Mouse (Mus musculus) layer of hippocampus, adult 18-20 months (tissue): Measurements from ENCODE around the gene Slc5a9. TPM values are rescaled to one million over a fixed set of nuclear protein-coding genes. Genes with fewer than 3 reads are reported as not detected.
"Not testable (repeated sequence)": the region's sequence is repeated elsewhere in the genome, so short reads cannot be mapped to it uniquely, and the experiment has no call there.

Source experiments
- DNase-seq, 2 experiments: peaks; one replicate each; pipeline ENCODE4 v3.0.0; 2022; ENCODE audit warnings: low spot score in 2 of 2
- long read RNA-seq: library from polyadenylated mRNA; stranded (forward); transcript quantifications from one replicate; pipeline ENCODE4 v2.0.0, GENCODE M21; 2021
- total RNA-seq, 2 experiments: library from RNA; stranded (reverse); gene quantifications; 2 replicates each; pipeline ENCODE4 v1.2.3; 2021

Slc5a9 gene
- not detected for total RNA-seq
- long read RNA-seq = 0 reads

- DNase-seq = no peak
Measured at GRCm38 (mm10) chr4:111902775-111903174, at the start of gene Slc5a9. TSS of gene Slc5a9 (minus strand) at chr4:111902918.

- no peak for DNase-seq
Measured at GRCm38 (mm10) chr4:111919092-111919491, 16.4 kb upstream of the Slc5a9 start, which contains the start of gene Skint8. TSS of gene Skint8 (plus strand) at chr4:111919392.

- DNase-seq = peak in 1 of 2 experiments; percentile 61
Measured at GRCm38 (mm10) chr4:111907926-111908325, 5.2 kb upstream of the Slc5a9 start.

- DNase-seq = no peak
Measured at GRCm38 (mm10) chr4:111901473-111901872, 1.2 kb downstream of the Slc5a9 start.

GRCm38 (mm10) chr4:111900491-111900890 is 2.2 kb downstream of the Slc5a9 start:
- DNase-seq = not testable (repeated sequence)

GRCm38 (mm10) chr4:111898566-111898965 is 4.2 kb downstream of the Slc5a9 start:
- no peak for DNase-seq

GRCm38 (mm10) chr4:111897755-111898154 is 5.0 kb downstream of the Slc5a9 start:
- no peak for DNase-seq

- DNase-seq = no peak
Measured at GRCm38 (mm10) chr4:111892138-111892537, 10.6 kb downstream of the Slc5a9 start.

- peak; percentile 77 to 93 for DNase-seq
Measured at GRCm38 (mm10) chr4:111886607-111887006, 16.1 kb downstream of the Slc5a9 start.

GRCm38 (mm10) chr4:111886018-111886417 is 16.7 kb downstream of the Slc5a9 start:
- peak; percentile 59 to 81 for DNase-seq

- no peak for DNase-seq
Measured at GRCm38 (mm10) chr4:111883543-111883942, 19.2 kb downstream of the Slc5a9 start.

GRCm38 (mm10) chr4:111880112-111880875 is 22.4 kb downstream of the Slc5a9 start:
- no peak for DNase-seq

- no peak for DNase-seq
Measured at GRCm38 (mm10) chr4:111867743-111868401, 34.8 kb downstream of the Slc5a9 start.

GRCm38 (mm10) chr4:111866701-111867100 is 36.0 kb downstream of the Slc5a9 start:
- DNase-seq = peak; percentile 54 to 76

- no peak for DNase-seq
Measured at GRCm38 (mm10) chr4:111852626-111853025, 50.1 kb downstream of the Slc5a9 start.

- DNase-seq = no peak
Measured at GRCm38 (mm10) chr4:111838882-111839281, 63.8 kb downstream of the Slc5a9 start.

Other genes with a start within 250 kb of the Slc5a9 start
- 1 to 10 TPM; 4.3 to 4.9 TPM for gene Spata6, start 182.9 kb downstream of the Slc5a9 start, total RNA-seq
- not detected for gene Skint8, start 16.5 kb upstream of the Slc5a9 start, total RNA-seq
- gene Skint7, start 70.0 kb upstream of the Slc5a9 start, total RNA-seq = not detected
- under 1 TPM in 1 of 2 experiments, not detected in 1; 0.89 TPM for gene Skint1, start 103.4 kb upstream of the Slc5a9 start, total RNA-seq
- not detected for gene Skint4, start 169.1 kb upstream of the Slc5a9 start, total RNA-seq